Mouse (Mus musculus) liver, embryonic 16.5 days (tissue): ENCODE measurements around the gene Gm38394. TPM values are rescaled to one million over a fixed set of nuclear protein-coding genes. Genes with fewer than 3 reads are reported as not detected.

Experiments
- polyA plus RNA-seq: library from polyadenylated mRNA; unstranded; fragments of >200 nt; fragmentation: Nextera tagmentation; extraction: Ambion mirVana; gene quantifications from 2 replicates; pipeline ENCODE4 v1.2.1, GENCODE M21; 2015

The Gm38394 gene
- polyA plus RNA-seq, 1 experiment from 2014 or later = 1.4 TPM

Other genes with a start within 250 kb of the Gm38394 start
- 1.4 and 1.7 TPM in 2 replicates for gene Sox13, start 236.9 kb downstream of the Gm38394 start, polyA plus RNA-seq
- 275 and 323 TPM in 2 replicates for gene Snrpe, start 51.0 kb downstream of the Gm38394 start, polyA plus RNA-seq
- gene Zbed6, start 433 bp downstream of the Gm38394 start, polyA plus RNA-seq = not detected in 2 replicates
- gene Lax1, start 28.8 kb upstream of the Gm38394 start, polyA plus RNA-seq = 0.51 and 0.78 TPM in 2 replicates
- 32.0 and 34.8 TPM in 2 replicates for gene Atp2b4, start 139.7 kb upstream of the Gm38394 start, polyA plus RNA-seq
- 0.09 and 0.14 TPM in 2 replicates for gene Optc, start 246.7 kb upstream of the Gm38394 start, polyA plus RNA-seq